Mouse (Mus musculus) CH12.LX (cell line): Measurements from ENCODE around the gene Ankrd53. TPM values are rescaled to one million over a fixed set of nuclear protein-coding genes. Genes with fewer than 3 reads are reported as not detected.

Source experiments
- DNase-seq: peaks from one replicate; pipeline ENCODE4 v3.0.0-alpha.2; 2013; ENCODE audit errors: extremely low read depth
- H3K27ac ChIP-seq: 2 replicates; pipeline ENCODE4 v1.5.1; 2012; ENCODE audit warnings: low read depth, mild to moderate bottlenecking, control low read depth, moderate library complexity; ENCODE audit not compliant: insufficient read depth
- H3K27me3 ChIP-seq: replicated peaks from 2 replicates; pipeline ENCODE3; 2012; ENCODE audit warnings: inconsistent platforms
- H3K36me3 ChIP-seq, 2 experiments: replicated peaks in 1 of 2; 2 replicates each; pipeline versions ENCODE3 to v1.6.1; 2012; ENCODE audit warnings: inconsistent platforms in 1 of 2, low read length in 1 of 2, mild to moderate bottlenecking in 1 of 2, mixed read lengths in 1 of 2, moderate library complexity in 1 of 2; ENCODE audit not compliant: control insufficient read depth in 1 of 2, insufficient read depth in 1 of 2
- H3K4me1 ChIP-seq, 2 experiments: 2 replicates each; pipeline ENCODE4 v1.6.1; 2012; ENCODE audit warnings: inconsistent platforms in 1 of 2, moderate library complexity in 1 of 2; ENCODE audit not compliant: insufficient read depth in 2 of 2, control insufficient read depth in 1 of 2
- H3K4me2 ChIP-seq: 2 replicates; pipeline ENCODE4 v1.6.1; 2012; ENCODE audit warnings: low read depth, mild to moderate bottlenecking, control low read depth; ENCODE audit not compliant: poor library complexity, insufficient read depth, severe bottlenecking
- H3K4me3 ChIP-seq, 3 experiments: fragments of 150-350 bp in 1 of 3; sonication (generic) in 1 of 3; replicated peaks in 1 of 3; 2 replicates each; pipeline versions ENCODE3 to v1.5.1; 2011 to 2012; ENCODE audit warnings: low read depth in 2 of 3, low read length in 2 of 3, mild to moderate bottlenecking in 2 of 3, moderate library complexity in 2 of 3, control low read depth in 1 of 3, improper control_type of control experiment in 1 of 3, inconsistent platforms in 1 of 3, mixed read lengths in 1 of 3; ENCODE audit not compliant: poor library complexity in 1 of 3
- H3K79me2 ChIP-seq: replicated peaks from 2 replicates; pipeline ENCODE4 v1.6.1; 2012; ENCODE audit warnings: mild to moderate bottlenecking, moderate library complexity; ENCODE audit not compliant: control insufficient read depth, poor library complexity, insufficient read depth, severe bottlenecking; ENCODE audit errors: extremely low read depth
- H3K9ac ChIP-seq: 2 replicates; pipeline ENCODE4 v1.6.1; 2012; ENCODE audit warnings: low read depth, mild to moderate bottlenecking, control low read depth, moderate library complexity; ENCODE audit not compliant: insufficient read depth
- H3K9me3 ChIP-seq: replicated peaks from 2 replicates; pipeline ENCODE3; 2012; ENCODE audit warnings: low read length, inconsistent platforms, mixed read lengths
- CHD1 ChIP-seq: IDR thresholded peaks from 2 replicates; pipeline ENCODE4 v1.6.1; 2012; ENCODE audit warnings: low read depth, low read length, improper control_type of control experiment, inconsistent platforms
- CHD2 ChIP-seq: IDR thresholded peaks from 2 replicates; pipeline ENCODE4 v1.6.1; 2011; ENCODE audit warnings: low read length, improper control_type of control experiment
- CTCF ChIP-seq, 2 experiments: IDR thresholded peaks in 1 of 2; conservative IDR thresholded peaks in 1 of 2; 2 replicates each; pipeline ENCODE4 v1.5.1; 2011 to 2012; ENCODE audit warnings: low read depth in 2 of 2, low read length in 2 of 2, improper control_type of control experiment in 1 of 2, inconsistent platforms in 1 of 2, mild to moderate bottlenecking in 1 of 2, moderate library complexity in 1 of 2
- ETS1 ChIP-seq: conservative IDR thresholded peaks from 2 replicates; pipeline ENCODE4 v1.6.1; 2012; ENCODE audit warnings: low read depth, mild to moderate bottlenecking, inconsistent platforms, low read length, improper control_type of control experiment, moderate library complexity
- HCFC1 ChIP-seq: IDR thresholded peaks from 2 replicates; pipeline ENCODE4 v1.6.1; 2012; ENCODE audit warnings: low read depth, mild to moderate bottlenecking, inconsistent platforms, low read length, improper control_type of control experiment
- IRF4 ChIP-seq: IDR thresholded peaks from 2 replicates; pipeline ENCODE4 v1.6.1; 2014; ENCODE audit warnings: low read depth, mild to moderate bottlenecking, inconsistent platforms, low read length, improper control_type of control experiment
- JUND ChIP-seq: conservative IDR thresholded peaks from 2 replicates; pipeline ENCODE4 v1.6.1; 2011; ENCODE audit warnings: low read depth, low read length, improper control_type of control experiment
- KAT2A ChIP-seq: IDR thresholded peaks from 2 replicates; pipeline ENCODE4 v1.6.1; 2012; ENCODE audit warnings: low read length, improper control_type of control experiment, inconsistent platforms; ENCODE audit not compliant: insufficient replicate concordance
- NELFE ChIP-seq: IDR thresholded peaks from 2 replicates; pipeline ENCODE4 v1.6.1; 2011; ENCODE audit warnings: low read depth, low read length, improper control_type of control experiment
- NRF1 ChIP-seq: IDR thresholded peaks from 2 replicates; pipeline ENCODE4 v1.6.1; 2014; ENCODE audit warnings: low read depth, mild to moderate bottlenecking, inconsistent platforms, low read length, improper control_type of control experiment, moderate library complexity
- POLR2A ChIP-seq: IDR thresholded peaks from 2 replicates; pipeline ENCODE4 v1.6.1; 2011; ENCODE audit warnings: low read depth, mild to moderate bottlenecking, improper control_type of control experiment, low read length
- RAD21 ChIP-seq: IDR thresholded peaks from 2 replicates; pipeline ENCODE4 v1.6.1; 2011; ENCODE audit warnings: low read depth, mild to moderate bottlenecking, low read length, improper control_type of control experiment, moderate library complexity
- TCF12 ChIP-seq: IDR thresholded peaks from 2 replicates; pipeline ENCODE4 v1.6.1; 2014; ENCODE audit warnings: low read depth, mild to moderate bottlenecking, inconsistent platforms, low read length, improper control_type of control experiment
- UBTF ChIP-seq: IDR thresholded peaks from 2 replicates; pipeline ENCODE4 v1.6.1; 2012; ENCODE audit warnings: low read depth, mild to moderate bottlenecking, inconsistent platforms, low read length, improper control_type of control experiment, moderate library complexity
- USF2 ChIP-seq: conservative IDR thresholded peaks from 2 replicates; pipeline ENCODE4 v1.6.1; 2011; ENCODE audit warnings: low read depth, low read length, improper control_type of control experiment
- ZC3H11A ChIP-seq: IDR thresholded peaks from 2 replicates; pipeline ENCODE4 v1.6.1; 2012; ENCODE audit warnings: low read depth, mild to moderate bottlenecking, inconsistent platforms, low read length, improper control_type of control experiment
- ZNF384 ChIP-seq: IDR thresholded peaks from 2 replicates; pipeline ENCODE4 v1.6.1; 2012; ENCODE audit warnings: low read depth, low read length, improper control_type of control experiment, inconsistent platforms
- dilution Hi-C: fragments of 300-500 bp; cut with MboI; formaldehyde crosslinking; loops from 2 replicates; pipeline ENCODE4 v1.14.3; 2020; ENCODE audit warnings: low sequenced_read_pairs; ENCODE audit not compliant: extremely low pct_unique_long_range_greater_than_20kb, extremely low pct_ligation_motif_present
- in situ Hi-C: fragments of 300-500 bp; cut with MboI; formaldehyde crosslinking; loops from 3 replicates; pipeline ENCODE4 v1.14.3; 2019; ENCODE audit warnings: low sequenced_read_pairs, low pct_ligation_motif_present, low pct_unique_long_range_greater_than_20kb, mixed read lengths
- polyA plus RNA-seq: library from polyadenylated mRNA; unstranded; fragments of >175 nt; gene quantifications from 2 replicates; pipeline ENCODE4 v1.2.1, GENCODE M21; 2012; ENCODE audit warnings: low read depth; ENCODE audit not compliant: insufficient read length
- total RNA-seq, 2 experiments: library from RNA; depleted of rRNA; stranded (reverse); fragments of 300-350 nt in 1 of 2; fragments of >200 nt in 1 of 2; gene quantifications; 2 replicates each; pipeline ENCODE4 v1.2.3; 2012 to 2014

Ankrd53 gene
- total and polyA plus RNA-seq, 3 experiments = 0.08 to 0.36 TPM; not detected in 1

GRCm38 (mm10) chr6:83794760-83795296, 32.4 kb downstream of the Ankrd53 start, which contains the start of gene Nagk (continued):
- no peak; the same call in 1 of the 2 replicates for TF ChIP-seq CHD2
- TF ChIP-seq KAT2A = peak; percentile 80; the same call in 1 of the 2 replicates
- peak; percentile 88 for TF ChIP-seq HCFC1
- peak; percentile 89 for TF ChIP-seq POLR2A
- peak; percentile 83 for TF ChIP-seq USF2
- no peak for TF ChIP-seq CHD1
- peak; percentile 93 for TF ChIP-seq NRF1
- TF ChIP-seq NELFE = peak; percentile 83
- no peak for TF ChIP-seq RAD21
- no peak for TF ChIP-seq CTCF (conservative IDR thresholded peaks at IDR 0.05 in 1 of 2, IDR thresholded peaks at IDR 0.05 in 1 of 2; ENCODE audit: low read depth in 2 of 2, low read length in 2 of 2)
- no peak for TF ChIP-seq JUND
- TF ChIP-seq IRF4 = peak; percentile 29; the same call in 1 of the 2 replicates
- TF ChIP-seq, all 38 proteins: peak for 22

GRCm38 (mm10) chr6:83795492-83795900, 33.1 kb downstream of the Ankrd53 start:
- Histone ChIP-seq H3K4me1 (peaks cover 17 to 48% of the 10 kb centered on the region in 2 experiments), H3K79me2 (no peaks in the 10 kb centered on the region), H3K36me3 (peaks cover 15 to 24% of the 10 kb centered on the region in 2 experiments), H3K9me3 (no peaks in the 10 kb centered on the region), H3K9ac (peak overlapping the region; percentile 52), H3K4me3 (peak overlapping the region; percentile 53 to 91 (median 80)), H3K27me3 (peaks cover 2% of the 10 kb centered on the region), H3K4me2 (peak overlapping the region; percentile 52), H3K27ac (peak overlapping the region; percentile 82)
- in situ Hi-C loops (no loop called here), dilution Hi-C loops (no loop called here)
- TF ChIP-seq ETS1 (no peak), UBTF (no peak), ZNF384 (no peak)
- DNase-seq = peak; percentile 48

GRCm38 (mm10) chr6:83796686-83797085, 34.2 kb downstream of the Ankrd53 start:
- Histone ChIP-seq H3K4me1 (peaks cover 7 to 37% of the 10 kb centered on the region in 2 experiments), H3K36me3 (peaks cover 25 to 36% of the 10 kb centered on the region in 2 experiments), H3K4me2 (no peak overlapping the region), H3K79me2 (no peaks in the 10 kb centered on the region), H3K9ac (no peak overlapping the region), H3K27me3 (peaks cover 2% of the 10 kb centered on the region), H3K27ac (no peak overlapping the region), H3K4me3 (no peak overlapping the region), H3K9me3 (no peaks in the 10 kb centered on the region)
- DNase-seq = no peak
- dilution Hi-C loops (no loop called here), in situ Hi-C loops (no loop called here)
- TF ChIP-seq ETS1 = no peak
- TF ChIP-seq TCF12 = no peak
- no peak for TF ChIP-seq CHD2
- no peak for TF ChIP-seq USF2
- TF ChIP-seq ZC3H11A = no peak
- no peak for TF ChIP-seq CTCF (conservative IDR thresholded peaks at IDR 0.05 in 1 of 2, IDR thresholded peaks at IDR 0.05 in 1 of 2; ENCODE audit: low read depth in 2 of 2, low read length in 2 of 2)
- TF ChIP-seq IRF4 = no peak
- TF ChIP-seq CHD1 = no peak
